Mouse (Mus musculus) gastrocnemius, adult 2 months (tissue): ENCODE data around the gene Olfr945. TPM values are rescaled to one million over a fixed set of nuclear protein-coding genes. Genes with fewer than 3 reads are reported as not detected.

Source experiments
- DNase-seq: peaks from one replicate; pipeline ENCODE4 v3.0.0; 2022
- H3K27ac ChIP-seq: fragments of 200-600 bp; 2 replicates; pipeline ENCODE4 v1.8.1; 2022; ENCODE audit warnings: mild to moderate bottlenecking
- H3K4me3 ChIP-seq: fragments of 200-600 bp; 2 replicates; pipeline ENCODE4 v1.8.1; 2022; ENCODE audit warnings: mild to moderate bottlenecking, moderate library complexity
- CTCF ChIP-seq: fragments of 200-600 bp; IDR thresholded peaks from 2 replicates; pipeline ENCODE4 v1.8.1; 2022; ENCODE audit warnings: antibody characterized with exemption, mild to moderate bottlenecking, moderate library complexity
- intact Hi-C: fragments of 180-260 bp; cut with DNase I; formaldehyde crosslinking; loops from one replicate; pipeline ENCODE4 v1.15.1; 2025
- long read RNA-seq, 2 experiments: library from polyadenylated mRNA; stranded (forward); transcript quantifications; one replicate each; pipeline ENCODE4 v2.0.0; 2021
- total RNA-seq, 2 experiments: library from RNA; stranded (reverse); gene quantifications; 2 replicates each; pipeline ENCODE4 v1.2.3; 2021

The Olfr945 gene
- not detected for total RNA-seq
- long read RNA-seq, experiment 1 = 0 reads
- long read RNA-seq, experiment 2 = 0 reads

DNA sequence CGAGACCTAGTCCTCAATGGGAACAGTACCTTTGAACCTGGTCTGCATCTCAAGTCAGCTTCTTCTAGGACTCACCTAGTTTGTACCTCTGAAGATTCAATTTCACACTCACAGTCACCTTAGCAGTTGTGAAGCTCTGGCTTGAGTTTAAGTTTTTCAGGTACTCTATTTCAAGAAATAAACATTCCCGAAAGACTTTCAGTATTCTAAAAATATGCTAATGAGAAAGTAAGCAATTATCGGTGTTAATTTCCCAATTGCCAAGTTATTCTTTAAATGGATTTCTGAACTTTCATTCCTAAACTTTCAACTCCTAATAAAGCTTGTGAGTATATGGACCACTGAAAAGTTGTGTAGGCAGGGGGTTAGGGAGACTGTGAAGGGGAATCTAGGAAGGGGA is at the start of gene Olfr945:
Gene Olfr945 (minus strand): TSS at position 101 of the 400 bp plus-strand sequence.
- DNase-seq = no peak
- intact Hi-C loops = no loop called here
- no peak within 1 kb of the TSS for H3K4me3 ChIP-seq
- TF ChIP-seq CTCF = no peak
- H3K27ac ChIP-seq = no peak within 1 kb of the TSS

DNA sequence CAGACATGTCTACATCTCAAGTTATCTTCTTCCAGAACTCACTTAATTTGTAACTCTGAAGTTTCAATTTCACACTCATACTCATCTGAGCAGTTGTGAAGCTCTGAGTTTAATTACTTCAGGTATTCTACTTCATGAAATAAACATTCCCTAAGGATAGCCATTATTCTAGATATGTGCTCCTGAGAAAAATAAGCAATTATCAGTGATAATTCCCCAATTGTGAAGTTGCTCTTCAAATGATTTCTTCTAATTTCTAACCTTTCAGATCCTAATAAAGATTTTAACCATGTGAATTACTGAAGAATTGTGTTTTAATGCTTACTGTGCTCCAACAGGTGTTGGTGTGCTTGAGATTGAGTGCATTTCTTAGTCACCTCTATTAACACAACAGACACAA is 49.3 kb upstream of the Olfr945 start, which contains the start of gene Olfr948:
Gene Olfr948 (minus strand): TSS at position 101 of the 400 bp plus-strand sequence.
- DNase-seq = no peak
- no peak for TF ChIP-seq CTCF
- H3K4me3 ChIP-seq = no peak within 1 kb of the TSS
- no peak within 1 kb of the TSS for H3K27ac ChIP-seq
- intact Hi-C loops = no loop called here

DNA sequence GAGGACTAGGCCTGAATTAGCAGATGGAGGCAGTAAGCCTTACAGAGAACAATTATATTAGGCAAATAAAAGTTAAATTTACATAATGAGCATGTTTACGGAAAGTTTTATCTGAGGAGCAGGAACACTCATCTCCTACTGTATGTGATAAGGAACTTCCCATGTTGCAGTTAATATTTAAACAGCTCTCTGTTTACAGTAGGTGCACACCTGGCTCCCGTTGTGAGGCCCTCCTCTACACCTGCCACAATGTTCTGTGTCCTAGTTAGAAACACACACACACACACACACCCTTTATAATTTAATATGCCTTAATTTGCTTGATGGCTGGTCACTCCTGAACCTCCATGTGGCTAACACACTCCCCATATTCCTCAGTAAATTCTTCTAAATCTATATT is 10.5 kb upstream of the Olfr945 start:
- Histone ChIP-seq H3K27ac (no peak overlapping the region), H3K4me3 (no peak overlapping the region)
- DNase-seq = no peak
- intact Hi-C loops = no loop called here
- TF ChIP-seq CTCF = no peak

DNA sequence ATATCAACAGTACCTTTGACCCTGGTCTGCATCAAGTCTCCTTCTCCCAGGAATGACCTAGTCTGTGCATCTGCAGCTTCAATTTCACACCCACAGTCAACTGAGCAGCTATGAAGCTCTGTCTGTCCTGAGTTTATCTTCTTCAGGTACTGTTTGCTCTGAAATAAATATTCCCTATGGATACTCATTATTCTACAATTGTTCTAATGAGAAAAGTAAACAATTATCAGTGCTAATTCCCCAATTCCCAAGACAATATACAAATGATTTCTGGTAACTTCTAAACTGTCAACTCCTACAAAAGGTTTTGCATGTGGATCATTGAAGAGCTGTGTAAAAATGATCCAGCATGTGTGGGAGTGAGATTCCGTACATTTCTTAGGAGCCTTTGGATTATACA is 26.7 kb downstream of the Olfr945 start, which contains the start of gene Olfr1537:
Gene Olfr1537 (minus strand): TSS at position 101 of the 400 bp plus-strand sequence.
- H3K27ac ChIP-seq = no peak within 1 kb of the TSS
- DNase-seq = no peak
- H3K4me3 ChIP-seq = no peak within 1 kb of the TSS
- intact Hi-C loops = no loop called here
- TF ChIP-seq CTCF = no peak

Other genes with a start within 250 kb of the Olfr945 start
- gene Olfr937, start 211.9 kb downstream of the Olfr945 start, total RNA-seq = not detected
- gene Olfr938, start 197.9 kb downstream of the Olfr945 start, total RNA-seq = not detected
- not detected for gene Olfr27, start 148.7 kb downstream of the Olfr945 start, total RNA-seq
- not detected for gene Olfr943, start 110.5 kb downstream of the Olfr945 start, total RNA-seq
- not detected for gene Olfr944, start 74.9 kb downstream of the Olfr945 start, total RNA-seq
- gene Olfr1537, start 26.8 kb downstream of the Olfr945 start, total RNA-seq = not detected
- not detected for gene Olfr948, start 49.2 kb upstream of the Olfr945 start, total RNA-seq
- not detected for gene Olfr951, start 110.6 kb upstream of the Olfr945 start, total RNA-seq
- not detected for gene Olfr952, start 150.3 kb upstream of the Olfr945 start, total RNA-seq
- not detected for gene Olfr954, start 179.9 kb upstream of the Olfr945 start, total RNA-seq
- gene Olfr955, start 195.1 kb upstream of the Olfr945 start, total RNA-seq = not detected
- not detected for gene Olfr44, start 217.2 kb upstream of the Olfr945 start, total RNA-seq
- not detected for gene Olfr957, start 239.0 kb upstream of the Olfr945 start, total RNA-seq